Mouse (Mus musculus) kidney, adult 11 months (tissue): ENCODE results near the gene Ppp1r1c.
"Not testable (repeated sequence)": the region's sequence is repeated elsewhere in the genome, so short reads cannot be mapped to it uniquely, and the experiment has no call there.

Experiments used
- DNase-seq: peaks from one replicate; pipeline ENCODE4 v3.0.0; 2022

Ppp1r1c gene

DNA sequence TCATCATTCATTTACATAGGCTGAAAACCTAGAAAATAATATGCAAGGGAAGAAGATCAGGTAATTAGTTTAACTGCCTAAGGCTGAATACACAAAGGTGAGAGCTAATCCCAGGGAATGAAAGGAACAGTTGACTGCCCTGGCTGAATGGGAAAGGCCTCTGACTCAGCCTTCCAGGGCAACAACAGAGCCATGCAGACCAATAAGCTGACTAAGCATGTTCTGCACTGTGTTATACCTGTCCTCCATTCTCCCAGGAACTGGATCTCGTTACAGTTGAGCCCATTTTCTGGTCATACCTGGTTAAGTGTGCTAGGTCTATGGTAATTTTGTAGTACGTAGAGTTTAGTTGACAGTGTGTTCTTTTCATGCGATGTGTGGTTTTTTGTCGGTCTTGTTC is 36.6 kb downstream of the Ppp1r1c start:
- DNase-seq: no peak

DNA sequence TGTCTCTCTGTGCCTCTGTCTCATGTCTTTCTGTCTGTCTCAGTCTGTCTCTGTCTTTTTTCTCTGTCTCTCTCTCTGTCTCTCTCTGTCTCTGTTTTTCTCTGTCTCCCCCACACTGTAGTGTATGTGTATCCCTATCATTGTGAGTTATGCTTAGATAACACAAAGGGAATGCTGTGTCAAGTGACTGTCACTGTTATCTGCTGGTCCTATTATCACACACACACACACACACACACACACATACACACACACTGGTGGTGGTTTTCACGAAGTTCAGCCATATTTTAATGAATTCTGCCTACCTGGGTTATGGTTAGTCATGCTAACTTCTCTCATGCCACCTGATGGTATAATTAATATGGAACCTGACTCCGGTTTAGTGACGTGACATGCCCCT is 44.1 kb downstream of the Ppp1r1c start:
- no peak for DNase-seq

DNA sequence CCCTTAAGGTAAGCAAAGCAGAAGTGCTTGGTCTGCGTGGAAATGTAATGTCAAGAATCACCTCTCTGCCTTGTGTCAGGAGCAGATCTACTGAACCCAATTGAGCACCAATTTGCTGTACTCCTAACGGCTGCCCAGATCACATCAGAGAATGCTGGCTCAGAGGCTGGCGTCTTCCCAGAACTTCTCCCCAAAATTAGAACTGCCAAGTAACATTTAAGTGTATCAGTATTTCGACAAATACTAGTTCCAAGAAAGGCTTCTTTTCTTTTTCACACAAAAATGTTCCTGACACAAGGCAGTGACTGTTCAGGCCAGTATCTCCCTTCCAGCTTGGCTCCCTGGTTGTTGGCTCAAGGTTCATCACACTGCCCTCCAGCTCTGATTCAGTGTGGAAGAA is 52.4 kb downstream of the Ppp1r1c start:
- no peak for DNase-seq

DNA sequence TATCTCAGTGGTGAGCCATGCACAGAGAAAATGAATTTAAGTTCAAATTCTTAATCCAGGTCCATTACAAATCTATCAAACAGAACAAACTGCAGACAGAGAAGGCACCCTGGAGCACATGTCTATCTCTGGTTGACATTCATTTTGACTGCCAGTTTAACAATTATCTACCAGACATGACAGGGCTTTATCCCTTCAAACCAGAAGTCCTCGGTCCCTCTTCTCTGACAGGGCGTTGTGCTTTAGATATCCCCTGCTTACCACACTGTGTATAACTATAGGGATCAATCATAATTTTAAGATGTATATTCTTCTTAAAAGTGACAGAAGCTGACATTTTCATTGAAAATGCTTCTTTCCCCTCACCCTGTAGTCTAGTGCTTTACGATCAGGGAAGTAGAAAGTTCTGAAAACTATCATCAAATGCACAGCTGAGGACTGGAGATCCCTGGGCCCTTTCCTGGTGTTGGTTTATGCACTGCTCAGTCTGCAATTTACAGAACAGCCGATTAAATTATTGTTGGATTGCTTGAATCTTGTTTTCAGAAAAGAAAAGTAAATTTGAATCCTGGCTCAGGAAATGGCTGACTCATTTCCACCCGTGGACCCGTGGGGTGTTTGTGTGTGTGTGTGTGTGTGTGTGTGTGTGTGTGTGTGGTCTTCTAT is 55.3 kb downstream of the Ppp1r1c start:
- DNase-seq: no peak

DNA sequence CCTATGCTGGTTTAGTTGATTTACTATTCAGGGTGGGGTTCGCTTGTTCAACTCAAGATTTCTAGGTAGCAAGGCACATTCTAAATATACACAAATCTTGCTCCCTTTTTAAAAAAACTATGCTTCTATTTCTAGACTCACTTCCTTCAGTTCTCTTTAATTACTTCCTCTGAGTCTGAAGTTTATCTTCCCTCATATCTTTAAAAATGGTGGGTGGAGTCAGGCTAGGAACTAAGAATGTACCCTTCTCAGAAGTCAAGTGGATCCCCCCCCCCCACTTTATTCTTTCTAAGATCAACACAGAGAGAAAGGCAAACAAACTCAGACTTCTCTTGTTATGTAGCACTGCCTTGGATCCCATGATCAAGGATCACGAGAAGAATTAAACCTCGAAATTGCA is 57.5 kb downstream of the Ppp1r1c start:
- no peak for DNase-seq

DNA sequence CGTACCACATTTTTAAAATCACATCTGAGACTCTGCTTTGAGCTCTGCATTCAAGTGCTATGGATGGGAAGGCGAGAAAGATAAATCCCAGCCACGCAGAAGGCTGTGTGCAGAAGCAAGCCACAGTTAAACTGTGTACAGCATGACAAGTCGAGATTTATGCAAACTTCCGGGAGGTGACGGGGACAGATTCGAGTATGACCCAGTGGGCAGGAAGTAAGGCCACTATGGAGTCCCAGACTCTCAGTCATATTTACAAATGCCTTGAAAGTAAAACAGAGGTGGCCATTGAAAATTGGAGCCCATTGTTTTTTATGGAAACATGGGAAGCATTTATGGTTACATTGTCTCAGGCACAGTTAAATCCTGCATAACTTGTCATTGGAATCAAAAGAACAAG is 58.1 kb downstream of the Ppp1r1c start:
- no peak for DNase-seq

DNA sequence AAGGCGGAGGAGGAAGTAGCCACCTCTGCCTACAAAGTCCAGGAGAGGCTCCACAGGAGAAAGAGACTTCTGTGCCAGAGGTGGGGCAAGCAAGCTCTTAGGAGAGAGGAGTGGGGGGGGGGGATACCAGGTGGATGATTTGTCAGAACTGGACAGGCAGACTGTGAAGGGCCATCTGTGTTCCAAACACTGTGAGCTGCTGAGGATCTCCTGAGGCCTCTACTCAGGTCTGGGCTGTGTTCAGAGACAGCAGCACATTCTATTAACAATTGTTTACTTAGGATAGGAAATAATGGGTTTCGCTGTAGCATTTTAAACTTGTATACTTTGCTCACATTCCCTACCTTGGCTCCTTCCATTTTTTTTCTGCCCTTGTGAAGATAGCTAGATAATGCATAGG is 61.0 kb downstream of the Ppp1r1c start:
- DNase-seq: no peak

DNA sequence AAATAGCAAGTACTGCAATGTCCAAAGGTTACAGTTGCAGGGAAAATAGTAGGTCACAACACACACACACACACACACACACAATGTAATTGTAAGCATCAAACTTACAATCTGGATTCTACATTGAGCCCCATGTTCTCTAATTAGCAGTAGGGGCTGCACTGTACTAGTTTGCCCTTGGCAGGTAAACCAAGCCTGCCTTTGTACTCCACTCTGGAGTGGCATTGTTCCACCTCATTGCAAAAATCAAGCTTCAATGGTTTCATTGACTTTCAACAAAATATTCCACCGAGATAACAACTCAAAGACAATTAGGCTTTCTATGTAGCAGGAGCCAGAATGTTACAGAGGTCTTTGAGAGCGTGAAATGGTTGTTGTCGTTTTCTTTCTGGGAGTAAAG is 62.7 kb downstream of the Ppp1r1c start:
- no peak for DNase-seq

DNA sequence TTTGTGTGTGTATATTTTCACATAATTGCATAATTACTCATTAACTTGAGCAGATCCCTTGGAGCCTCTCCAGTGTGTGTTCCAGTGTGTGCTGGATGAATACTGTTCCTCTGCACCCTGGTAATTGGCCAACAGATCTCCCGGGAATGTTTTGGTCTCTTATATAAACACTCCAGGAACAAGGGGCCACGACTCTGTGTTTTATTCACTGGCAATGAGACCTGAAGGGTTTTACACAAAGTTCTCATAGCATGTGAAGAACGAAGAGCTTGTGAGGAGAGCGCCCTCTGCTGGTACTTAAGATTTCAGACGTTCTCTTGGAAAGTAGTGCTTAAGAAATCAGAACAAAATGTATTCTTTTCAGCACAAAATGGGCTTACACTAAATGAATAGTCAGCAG is 66.8 kb downstream of the Ppp1r1c start:
- peak; percentile 58 for DNase-seq

DNA sequence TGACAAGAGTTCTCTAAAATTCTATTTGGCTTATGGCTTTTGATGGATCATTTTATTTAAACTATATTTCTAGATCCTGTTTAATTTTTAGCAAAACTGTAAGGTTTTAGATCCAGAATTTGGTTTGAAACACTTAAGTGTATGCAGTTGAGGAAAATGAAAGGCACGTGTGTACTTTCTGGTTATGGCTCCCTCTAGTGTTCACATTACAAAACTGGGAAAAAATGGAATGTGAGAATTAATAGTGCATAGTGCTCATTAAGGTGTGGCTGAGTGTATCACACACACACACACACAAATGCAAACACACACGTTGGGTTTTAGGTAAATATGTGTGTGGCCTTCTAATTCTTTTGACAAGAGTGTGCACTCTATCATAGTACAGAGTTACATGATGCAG is 70.2 kb downstream of the Ppp1r1c start:
- no peak for DNase-seq

DNA sequence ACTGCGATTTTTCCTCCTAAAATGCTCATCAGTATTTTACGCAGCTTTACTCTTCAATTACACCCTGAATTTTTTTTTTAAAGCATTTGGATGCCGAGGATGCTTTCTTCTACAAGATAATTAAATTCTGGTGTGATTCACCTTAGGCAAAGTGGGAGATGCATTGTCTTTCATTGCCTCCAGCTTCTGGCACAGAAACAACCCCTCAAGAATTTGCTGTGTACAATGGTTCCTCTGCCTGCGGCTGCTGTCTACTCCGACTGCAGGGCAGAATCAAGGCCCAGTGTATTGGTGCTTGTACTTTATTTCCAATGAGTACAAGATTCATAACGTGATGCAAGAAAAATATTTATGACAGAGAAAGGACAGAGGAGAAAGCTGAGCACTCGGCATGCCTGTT is 73.2 kb downstream of the Ppp1r1c start:
- no peak for DNase-seq

DNA sequence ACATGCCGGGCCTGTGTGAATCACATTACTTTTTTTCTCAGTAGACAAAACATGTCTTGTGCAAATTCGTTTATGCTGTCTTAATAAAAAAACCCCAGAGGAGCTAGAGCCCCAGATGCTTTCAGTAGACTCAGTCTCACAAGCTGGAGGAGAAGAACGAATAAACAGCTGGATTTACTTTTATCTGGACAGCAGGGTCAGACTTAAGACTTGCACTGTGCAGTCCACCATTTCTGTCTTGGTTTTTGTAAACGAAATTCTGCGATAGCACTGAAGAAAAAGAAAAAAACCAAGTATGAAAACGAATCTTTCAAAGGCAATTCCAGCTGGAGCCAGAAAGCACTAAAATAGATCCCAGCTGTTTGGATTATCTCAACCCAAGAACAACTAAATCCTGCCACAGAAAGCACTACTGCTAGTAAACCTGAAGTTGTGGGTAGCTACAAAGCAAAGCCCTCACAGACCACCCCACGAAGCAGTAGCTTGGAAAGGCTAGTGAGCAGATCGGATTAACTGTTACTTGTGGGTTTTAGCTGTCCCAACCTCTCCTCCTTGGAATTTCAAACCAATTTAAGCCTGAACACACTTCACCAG is 78.1 kb downstream of the Ppp1r1c start:
- no peak for DNase-seq

DNA sequence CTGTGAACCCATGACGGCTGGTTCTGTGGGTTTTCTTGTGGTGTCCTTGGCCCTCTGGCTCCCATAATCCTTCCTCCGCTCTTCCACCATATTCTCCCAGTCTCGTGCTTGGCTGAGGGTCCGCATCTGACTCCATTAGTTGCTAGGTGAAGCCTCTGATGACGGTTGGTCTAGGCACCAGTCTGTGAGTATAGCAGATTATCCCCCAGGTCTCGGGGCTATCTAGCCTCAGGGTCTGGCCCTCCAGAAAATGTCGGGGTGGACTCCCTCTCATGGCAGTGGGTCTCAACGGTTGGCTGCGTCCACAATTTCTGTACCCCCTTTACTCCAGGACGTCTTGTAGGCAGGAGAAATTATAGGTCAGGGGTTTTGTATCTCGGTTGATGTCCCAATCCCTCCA is 78.9 kb downstream of the Ppp1r1c start:
- DNase-seq: no peak

DNA sequence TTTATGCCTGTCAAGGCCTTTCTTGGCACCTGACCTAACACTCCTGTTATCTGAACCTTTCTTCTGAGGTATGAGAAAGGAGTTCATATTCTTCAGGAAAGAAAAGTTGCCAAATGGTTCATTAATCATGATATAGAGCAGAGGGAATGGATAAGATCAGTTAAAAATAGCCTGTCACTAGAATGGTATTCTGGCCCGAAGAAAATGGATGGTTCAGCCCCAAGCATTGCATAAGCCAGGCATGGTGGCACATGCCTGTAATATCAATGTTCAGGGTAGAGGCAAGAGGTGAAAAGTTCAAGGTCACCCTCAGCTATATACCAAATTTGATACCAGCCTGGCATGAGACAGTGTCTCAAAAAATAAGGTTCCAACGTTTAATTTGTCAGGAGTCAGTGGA is 85.6 kb downstream of the Ppp1r1c start:
- no peak for DNase-seq

DNA sequence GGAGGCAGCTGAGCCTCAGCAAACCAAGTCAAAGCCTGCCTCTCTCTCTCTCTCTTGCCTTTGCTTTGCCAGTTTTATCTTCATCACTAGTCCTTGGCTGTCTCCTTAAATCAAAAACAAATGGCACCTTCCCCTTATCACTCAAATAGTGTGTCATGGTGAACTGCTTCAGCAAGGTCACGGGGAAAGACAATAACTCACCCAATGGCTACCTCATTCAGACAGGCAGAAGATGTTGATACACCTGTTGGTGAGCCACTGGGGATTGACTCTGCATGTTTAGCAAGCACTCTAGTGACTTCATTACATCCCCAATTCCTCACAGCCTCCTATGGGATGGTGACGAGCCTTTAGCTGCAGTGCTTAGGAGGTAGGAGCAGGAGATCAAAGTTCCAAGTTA is 89.9 kb downstream of the Ppp1r1c start:
- no peak for DNase-seq

DNA sequence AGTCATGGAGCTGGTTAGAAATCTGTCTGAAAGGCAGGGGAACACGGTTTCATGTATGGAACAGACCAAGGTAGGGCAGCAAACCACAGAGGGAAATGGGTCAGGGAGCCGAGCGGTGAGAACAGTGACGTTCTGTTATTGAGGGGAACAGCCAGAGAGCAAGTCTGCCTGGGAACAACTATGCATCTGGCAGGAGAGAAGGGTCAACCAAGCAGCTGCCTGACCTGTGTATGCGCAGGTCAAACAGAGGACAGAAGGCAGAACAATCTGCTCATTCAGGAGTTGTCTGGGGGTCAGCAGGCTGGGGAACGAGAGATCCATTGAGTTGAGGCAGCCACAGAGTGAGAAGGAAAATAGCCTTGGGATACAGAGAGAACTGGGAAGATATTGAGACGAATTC is 91.0 kb downstream of the Ppp1r1c start:
- no peak for DNase-seq

DNA sequence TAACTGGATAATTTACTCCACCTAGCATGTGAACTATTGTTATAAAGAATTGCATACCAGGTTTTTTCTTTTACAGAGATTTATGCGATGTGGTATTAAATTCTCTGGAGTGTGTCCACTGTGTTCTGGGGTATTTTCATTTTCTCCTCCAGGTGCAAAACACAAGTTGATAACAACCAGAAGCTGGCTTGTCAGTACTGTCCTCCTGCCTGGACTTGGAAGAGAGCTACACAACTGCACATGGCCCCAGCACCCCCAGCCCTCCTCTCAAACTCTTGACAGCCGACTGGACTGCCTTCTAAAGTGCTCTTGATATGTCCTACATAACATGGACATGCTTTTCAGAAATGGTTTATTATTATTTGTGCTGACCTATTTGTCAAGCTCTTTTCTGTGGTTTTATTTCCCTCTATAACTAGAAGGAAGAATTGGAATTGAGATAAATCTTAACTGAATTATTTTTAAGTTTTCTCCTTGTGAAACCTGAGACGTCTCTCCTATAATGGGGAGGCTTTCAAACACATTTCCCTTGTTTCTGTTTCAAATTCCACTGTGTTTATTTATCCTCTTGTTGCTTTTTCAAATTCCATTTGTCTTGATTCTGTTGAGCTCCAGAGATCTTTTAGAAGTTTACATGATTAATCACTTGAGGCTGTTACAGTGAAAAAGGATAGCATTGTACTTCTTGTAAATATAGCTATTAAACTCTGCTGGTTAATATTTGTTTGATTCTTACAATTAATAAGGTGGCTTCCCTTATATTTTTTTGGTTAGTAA is 108.3 kb downstream of the Ppp1r1c start:
- DNase-seq: no peak

DNA sequence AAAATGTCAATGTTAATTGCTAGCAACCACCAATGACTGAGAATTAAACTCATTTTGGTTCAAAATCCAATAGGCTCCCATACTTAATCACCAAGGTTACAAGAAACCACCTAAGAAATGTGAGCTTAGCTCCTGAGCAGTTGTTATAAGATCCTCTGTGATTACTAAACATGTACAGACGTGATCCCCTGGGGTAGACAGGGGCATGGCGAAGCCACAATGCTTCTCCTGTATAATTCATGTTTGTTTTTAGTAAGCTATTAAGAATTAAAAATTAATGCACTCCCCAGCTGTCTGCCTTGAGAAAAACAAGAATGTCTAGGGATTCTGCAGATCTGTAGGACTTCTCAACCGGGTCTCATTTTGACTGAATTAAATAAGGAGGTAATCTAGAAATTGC is 112.0 kb downstream of the Ppp1r1c start:
- no peak for DNase-seq

DNA sequence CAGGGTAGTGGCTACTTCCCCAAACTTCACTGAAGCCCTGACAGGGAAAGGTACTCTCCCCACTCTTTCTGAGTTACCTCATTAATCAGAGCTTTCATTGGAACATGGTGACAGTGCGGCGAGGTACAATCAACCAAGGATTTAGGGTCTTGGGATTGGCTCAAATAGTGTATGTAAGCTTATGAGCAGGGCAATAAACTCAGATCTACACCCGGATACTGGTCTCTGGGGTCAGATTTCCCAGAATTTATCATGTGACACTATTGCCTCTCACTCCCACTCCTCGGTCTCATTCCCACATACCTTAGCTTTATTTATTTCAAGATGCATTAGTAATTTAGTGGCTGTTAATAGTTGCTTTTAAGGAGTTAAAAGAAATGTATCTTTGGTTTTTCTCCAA is 118.3 kb downstream of the Ppp1r1c start:
- DNase-seq: no peak

DNA sequence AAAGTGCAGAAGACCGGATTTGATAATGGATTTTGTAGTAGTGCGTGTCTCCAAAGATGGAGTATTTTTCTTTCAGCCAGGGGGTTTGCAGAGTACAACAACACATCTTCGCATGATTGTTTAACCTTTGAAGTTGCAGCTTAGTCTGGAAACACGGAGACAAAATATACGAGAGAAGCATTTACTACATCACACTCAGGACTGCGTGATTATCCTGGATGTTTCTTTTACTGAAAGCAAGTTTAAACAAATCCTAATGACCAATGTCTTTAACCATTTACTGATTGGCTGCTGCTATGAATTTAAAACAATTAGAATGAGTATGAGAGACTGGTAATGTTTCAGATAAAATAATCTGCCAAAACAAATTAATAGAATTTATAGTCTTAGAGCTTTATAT is 131.5 kb downstream of the Ppp1r1c start:
- DNase-seq: no peak

DNA sequence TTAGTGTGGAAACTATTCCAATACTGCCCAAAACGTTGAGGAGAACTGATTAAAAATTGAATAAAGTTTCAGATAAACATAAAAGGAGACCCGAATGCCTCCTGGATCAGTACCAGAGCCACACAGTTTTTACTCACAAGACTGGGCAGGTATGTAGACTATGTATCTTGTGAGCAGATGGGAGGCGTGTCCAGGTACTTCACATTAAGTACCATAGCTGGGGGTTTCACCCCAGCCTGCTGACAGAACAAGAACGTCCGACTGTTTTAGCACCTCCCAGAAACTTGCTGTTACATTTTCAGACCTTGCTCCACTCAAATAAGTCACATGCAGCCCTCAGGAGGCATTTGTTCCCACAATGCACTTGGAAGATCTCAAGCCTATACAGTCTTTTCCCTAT is 131.9 kb downstream of the Ppp1r1c start:
- no peak for DNase-seq

DNA sequence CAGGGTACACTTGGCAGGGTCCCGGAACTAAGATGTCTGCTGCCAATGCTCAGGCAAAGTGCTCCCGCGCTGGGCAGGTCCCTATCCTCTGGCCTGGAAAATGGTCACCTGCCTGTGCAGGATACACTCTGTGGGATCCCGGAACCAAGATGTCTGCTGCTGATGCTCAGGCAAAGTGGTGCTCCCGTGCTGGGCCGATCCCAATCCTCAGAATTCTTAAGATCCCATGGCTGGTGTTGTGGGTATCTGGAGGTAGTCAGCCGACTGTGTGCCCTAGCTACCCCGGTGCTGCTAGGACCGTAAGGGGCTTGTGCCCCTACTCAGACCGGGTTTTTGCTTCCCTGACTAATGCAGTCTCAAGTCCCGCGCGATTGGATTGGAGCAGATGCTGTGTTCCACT is 139.8 kb downstream of the Ppp1r1c start:
- DNase-seq: not testable (repeated sequence)

DNA sequence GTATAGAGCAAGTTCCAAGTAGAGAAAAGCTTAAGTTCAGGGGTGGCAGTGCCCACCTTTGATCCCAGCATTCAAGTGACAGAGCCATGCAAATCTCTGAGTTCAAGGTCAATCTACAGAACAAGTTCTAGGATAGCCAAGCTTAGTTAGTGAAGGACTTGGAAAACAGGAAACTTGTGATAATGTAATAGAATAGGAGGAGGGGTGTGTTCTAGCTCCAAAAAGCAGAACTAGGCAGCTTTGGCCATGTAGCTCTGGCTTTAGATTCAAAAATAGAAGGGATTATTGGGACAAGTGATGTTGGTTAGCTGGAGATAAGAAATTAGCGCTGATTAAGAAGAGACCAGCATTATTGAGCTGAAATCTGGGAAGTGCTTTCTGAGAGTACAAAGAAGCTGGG is 149.3 kb downstream of the Ppp1r1c start:
- DNase-seq: no peak

DNA sequence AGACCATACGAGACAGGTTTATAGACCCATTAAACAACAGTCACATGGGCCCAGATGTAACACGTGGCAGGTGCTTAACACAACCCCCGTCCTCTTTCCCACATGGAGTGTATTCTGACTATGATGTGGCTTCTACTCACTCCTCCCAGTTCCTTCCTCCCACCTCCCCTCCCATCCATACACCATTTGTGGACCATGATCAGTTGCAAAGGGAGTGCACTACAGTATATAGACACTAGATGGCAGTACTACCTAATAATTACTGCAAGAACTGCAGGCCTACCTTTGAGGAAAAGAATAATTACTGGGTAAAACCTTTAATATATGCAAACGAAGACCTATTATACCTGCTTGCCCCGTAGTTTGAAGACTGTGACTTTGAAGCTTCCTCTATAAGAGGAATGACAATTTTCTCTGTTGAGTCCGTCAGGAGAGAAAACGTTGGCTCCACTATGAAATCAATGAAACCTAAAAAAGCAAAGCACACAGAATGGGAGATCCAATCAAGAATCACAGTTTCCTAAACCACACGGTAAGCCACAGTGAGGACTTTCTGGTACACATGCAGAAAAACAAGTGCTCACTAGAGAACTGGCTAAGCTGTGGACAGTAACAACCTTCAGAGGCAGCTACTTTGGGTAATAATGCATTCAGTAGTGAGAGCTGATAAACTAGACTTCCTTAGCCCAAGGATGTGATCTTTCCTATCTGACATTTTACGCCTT is 157.9 kb downstream of the Ppp1r1c start:
- DNase-seq: peak; percentile 8
